Mouse (Mus musculus): Measurements from ENCODE around the gene Ubr3. TPM values are rescaled to one million over a fixed set of nuclear protein-coding genes. Genes with fewer than 3 reads are reported as not detected.
"Not testable (repeated sequence)": the region's sequence is repeated elsewhere in the genome, so short reads cannot be mapped to it uniquely, and the experiment has no call there.

Gene Ubr3
- total RNA-seq, 2 experiments from 2014 or later: 193 to 217 TPM

DNA sequence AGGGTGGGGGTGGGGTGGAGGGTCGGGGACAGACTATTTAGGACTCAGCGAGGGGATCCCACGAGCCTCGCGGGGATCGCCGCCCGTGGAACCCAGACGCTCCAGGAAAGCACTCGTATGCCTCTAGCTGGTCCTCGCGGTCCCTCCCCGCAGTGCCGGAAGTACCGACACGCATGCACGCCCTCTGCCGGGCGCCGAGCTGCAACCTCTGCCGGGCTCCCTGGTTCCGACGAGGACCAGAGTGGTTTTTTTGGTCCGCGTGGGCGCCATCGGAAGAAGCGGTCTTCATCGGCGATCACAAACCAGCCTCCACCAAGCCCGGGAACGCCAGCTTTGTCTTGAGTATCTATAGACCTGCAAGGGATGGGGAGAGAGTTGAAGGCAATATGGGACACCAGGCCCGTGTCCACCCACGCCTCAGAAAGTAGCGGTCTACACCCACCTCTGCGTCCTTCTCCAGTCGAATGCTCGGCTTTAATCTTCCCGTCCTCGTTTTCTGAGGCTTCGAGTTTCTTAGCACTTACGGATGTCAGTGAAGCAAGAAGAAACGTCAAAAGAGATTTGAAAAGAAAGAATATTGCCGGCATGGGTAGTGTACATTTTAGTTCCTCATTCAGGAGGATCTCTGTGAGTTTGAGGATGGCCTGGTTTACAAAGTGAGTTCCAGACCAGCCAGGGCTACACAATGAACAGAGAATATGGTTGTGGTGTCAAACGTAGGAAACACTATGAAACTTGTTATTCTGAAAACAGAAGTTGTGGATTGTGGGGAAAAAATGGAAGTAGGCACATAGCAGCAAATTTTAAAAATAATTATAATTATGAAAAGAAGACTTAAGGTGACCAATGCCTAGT, 11.4 kb upstream of the Ubr3 start, which contains the start of gene Mettl5:
TSS of gene Mettl5 (minus strand) at position 165 of the 855 bp plus-strand sequence.
- Histone ChIP-seq H3K27ac (peak within 1 kb of the TSS; percentile 83), H3K4me3 (peak within 1 kb of the TSS; percentile 90)
- intact Hi-C loops (cut with DNase I): no loop called here
- DNase-seq: peak; percentile 92
- TF ChIP-seq CTCF (IDR thresholded peaks at IDR 0.05): peak; percentile 81

DNA sequence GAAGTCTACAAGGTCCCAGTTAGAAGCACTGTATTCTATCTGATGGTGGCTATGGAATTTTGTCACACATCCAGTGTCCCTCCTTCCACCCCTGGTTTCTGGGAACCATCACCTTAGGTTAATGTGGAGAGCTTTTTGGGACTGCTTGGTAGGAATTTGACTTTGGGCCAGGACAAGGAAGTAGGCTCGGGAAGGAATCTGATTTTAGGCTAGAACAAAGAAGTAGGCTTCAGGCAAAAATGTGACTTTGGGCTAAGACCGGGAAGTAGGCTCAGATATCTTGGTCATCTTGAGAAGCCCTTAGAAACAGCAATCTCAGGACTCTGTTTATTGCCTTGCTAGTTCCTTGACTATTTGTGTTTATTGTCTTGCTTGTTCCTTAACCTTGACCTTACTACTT, 8.1 kb upstream of the Ubr3 start:
- no peak for TF ChIP-seq CTCF (IDR thresholded peaks at IDR 0.05)
- Histone ChIP-seq H3K4me3 (no peak overlapping the region), H3K27ac (no peak overlapping the region)
- DNase-seq: no peak
- intact Hi-C loops (cut with DNase I): no loop called here

DNA sequence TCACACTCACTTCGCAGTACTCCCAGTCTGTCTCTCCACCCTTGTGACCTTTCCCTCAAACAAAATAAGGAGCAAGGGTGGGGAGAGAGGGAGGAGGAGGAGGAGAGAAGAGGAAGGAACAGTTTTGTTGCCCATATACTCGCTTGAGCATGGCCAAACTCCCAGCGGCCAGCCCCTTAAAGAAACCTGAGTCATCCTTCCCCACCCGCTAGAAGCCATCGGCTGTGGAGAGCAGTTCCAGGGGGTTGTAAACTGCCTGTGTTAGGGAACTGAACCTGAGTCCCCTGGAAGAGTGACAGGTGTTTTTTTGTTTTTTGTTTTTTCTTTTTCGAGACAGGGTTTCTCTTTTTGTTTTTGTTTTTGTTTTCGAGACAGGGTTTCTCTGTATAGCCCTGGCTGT, 6.2 kb upstream of the Ubr3 start:
- no peak for TF ChIP-seq CTCF (IDR thresholded peaks at IDR 0.05)
- Histone ChIP-seq H3K4me3 (no peak overlapping the region), H3K27ac (no peak overlapping the region)
- intact Hi-C loops (cut with DNase I): loop anchor here (10.0 kb wide), 1 partner anchor 166 kb away; the partner anchor contains the start of gene Ppig
- DNase-seq: no peak

DNA sequence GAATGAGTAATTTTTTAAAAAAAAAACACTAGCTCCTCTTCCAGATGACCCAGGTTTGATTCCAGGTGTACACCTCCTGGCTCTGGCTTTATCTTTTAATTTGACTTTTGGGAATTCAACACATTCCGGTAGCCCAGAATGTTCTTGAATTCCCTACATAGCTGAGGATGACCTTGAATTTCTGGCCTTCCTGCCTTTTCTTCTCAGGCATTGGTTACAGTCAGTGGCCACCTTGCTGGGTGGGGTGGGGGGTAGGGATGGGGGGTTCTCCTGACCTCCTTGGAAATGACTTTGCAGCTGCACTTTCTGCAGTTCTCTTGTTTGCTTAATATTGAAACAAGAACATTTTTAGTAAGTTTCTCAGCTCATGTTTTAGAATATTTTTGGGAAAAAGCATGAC, 3.9 kb upstream of the Ubr3 start:
- DNase-seq: no peak
- Histone ChIP-seq H3K4me3 (no peak overlapping the region), H3K27ac (no peak overlapping the region)
- no peak for TF ChIP-seq CTCF (IDR thresholded peaks at IDR 0.05)
- intact Hi-C loops (cut with DNase I): loop anchor here (10.0 kb wide), 1 partner anchor 168 kb away; the partner anchor contains the start of gene Ppig

DNA sequence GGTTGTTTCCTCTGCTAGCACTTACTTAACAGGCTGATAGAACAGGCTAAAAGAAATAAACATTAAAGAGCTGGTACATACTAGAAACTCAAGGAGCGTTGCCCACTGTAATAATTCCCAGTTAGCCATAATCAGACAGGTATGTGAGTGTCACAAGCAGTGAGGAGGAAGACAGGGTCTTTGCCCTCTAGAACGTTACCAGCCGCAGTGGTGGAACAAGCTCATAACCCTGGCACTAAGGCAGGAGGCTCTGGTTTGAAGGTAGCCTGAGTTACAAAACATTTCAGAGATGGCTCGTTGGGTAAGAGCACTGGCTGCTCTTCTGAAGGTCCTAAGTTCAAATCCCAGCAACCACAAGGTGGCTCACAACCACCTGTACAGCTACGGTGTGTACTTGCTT, 3.2 kb upstream of the Ubr3 start:
- Histone ChIP-seq H3K4me3 (no peak overlapping the region), H3K27ac (no peak overlapping the region)
- no peak for DNase-seq
- intact Hi-C loops (cut with DNase I): loop anchor here (10.0 kb wide), 1 partner anchor 169 kb away; the partner anchor contains the start of gene Ppig
- TF ChIP-seq CTCF (IDR thresholded peaks at IDR 0.05): no peak

DNA sequence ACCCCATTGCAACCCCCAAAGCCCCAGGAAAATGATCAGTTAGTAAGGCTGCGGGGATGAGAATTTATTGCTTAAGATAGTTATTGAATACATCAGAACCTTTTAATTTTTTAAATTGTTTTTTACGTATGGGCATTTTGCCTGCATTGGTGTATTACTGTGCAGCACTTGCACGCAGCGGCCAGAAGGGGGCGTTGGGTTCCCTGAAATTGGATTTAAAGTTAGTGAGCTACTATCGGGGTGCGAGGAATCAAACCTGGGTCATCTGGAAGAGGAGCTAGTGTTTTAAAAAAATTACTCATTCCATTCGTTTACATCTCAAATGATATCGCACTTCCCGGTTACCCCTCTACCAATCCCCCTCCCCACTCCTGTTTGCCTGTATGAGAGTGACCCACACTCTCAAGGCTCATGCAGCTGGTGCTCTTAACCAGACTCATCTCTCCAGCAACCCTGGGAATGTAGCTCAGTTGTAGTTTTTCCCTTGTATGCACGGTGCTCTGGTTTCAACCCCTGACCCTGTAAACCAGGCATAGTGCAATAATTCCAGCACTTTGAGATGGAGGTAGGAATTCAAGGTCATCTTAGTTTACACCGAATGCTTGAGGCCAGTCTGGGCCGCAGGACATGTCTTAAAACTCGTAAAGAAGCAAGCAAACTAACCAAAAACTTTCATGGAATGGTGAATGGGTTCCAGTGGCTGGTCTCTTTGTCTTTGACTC, 1.4 kb upstream of the Ubr3 start:
- H3K27ac ChIP-seq: no peak overlapping the region
- no peak for DNase-seq
- TF ChIP-seq CTCF (IDR thresholded peaks at IDR 0.05): peak; percentile 50
- intact Hi-C loops (cut with DNase I): loop anchor here (10.0 kb wide), 1 partner anchor 171 kb away; the partner anchor contains the start of gene Ppig
- H3K4me3 ChIP-seq: no peak overlapping the region

DNA sequence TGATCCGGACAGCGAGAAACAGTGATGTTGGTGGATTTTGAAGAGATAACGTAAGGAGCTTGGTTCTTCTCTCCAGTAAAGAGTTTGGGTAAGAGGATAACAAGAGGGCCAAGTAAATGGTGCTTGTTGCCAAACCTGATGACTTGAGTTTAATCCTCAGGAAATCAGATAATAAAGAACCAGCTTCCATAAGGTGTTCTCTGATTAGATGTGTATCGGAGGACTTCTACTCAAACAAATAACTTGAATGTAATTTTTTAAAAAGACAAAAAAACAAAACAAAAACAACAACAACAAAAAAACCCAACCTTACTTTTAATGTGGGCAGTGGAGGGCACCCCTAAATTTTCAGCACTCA, 843 bp upstream of the Ubr3 start:
- TF ChIP-seq CTCF (IDR thresholded peaks at IDR 0.05): no peak
- Histone ChIP-seq H3K27ac (no peak overlapping the region), H3K4me3 (no peak overlapping the region)
- DNase-seq: no peak
- intact Hi-C loops (cut with DNase I): loop anchor here (10.0 kb wide), 1 partner anchor 171 kb away; the partner anchor contains the start of gene Ppig

DNA sequence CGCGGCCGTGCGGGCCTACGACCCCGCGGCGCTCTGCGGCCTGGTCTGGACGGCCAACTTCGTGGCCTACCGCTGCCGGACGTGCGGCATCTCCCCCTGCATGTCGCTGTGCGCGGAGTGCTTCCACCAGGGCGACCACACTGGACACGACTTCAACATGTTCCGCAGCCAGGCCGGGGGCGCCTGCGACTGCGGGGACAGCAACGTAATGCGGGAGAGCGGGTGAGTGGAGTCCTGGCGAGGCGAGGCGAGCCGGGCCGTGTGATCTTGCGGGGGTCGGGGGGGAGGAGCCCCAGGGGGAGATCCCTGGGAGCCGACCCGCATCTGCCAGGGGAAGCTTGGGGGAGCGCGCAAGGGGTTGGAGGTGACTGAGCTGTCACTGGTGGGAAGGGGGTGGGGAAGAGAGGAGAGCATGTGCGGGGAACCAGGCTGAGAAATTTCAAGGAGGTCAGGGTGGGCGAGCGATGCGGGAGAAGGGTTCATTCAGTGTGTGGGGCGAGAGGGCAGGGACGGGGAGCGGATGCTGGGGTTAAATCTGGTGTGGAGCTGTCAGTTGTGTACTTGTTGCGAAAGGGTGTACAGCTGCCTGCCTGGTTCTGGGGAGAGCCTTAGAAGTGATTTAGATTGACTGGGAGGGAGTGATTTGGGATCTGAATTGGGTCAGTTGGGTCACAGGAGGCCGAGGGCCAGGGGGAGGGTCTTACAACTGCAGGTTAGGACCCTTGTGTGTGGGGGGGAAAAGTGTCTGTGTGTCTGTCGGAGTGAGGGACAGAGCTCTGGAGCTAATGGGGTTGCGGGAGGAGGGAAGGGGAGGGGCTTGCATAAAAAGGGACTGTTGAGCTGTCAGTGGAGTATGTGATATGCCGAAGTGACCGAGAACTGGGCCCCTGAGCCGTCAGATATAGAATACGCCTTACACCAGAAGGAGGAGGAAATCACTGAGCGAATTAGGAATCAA, 851 bp downstream of the Ubr3 start:
- peak; percentile 69 for DNase-seq
- intact Hi-C loops (cut with DNase I): loop anchor here (10.0 kb wide), 1 partner anchor 173 kb away; the partner anchor contains the start of gene Ppig
- Histone ChIP-seq H3K27ac (peak overlapping the region; percentile 97), H3K4me3 (peak overlapping the region; percentile 92)
- no peak for TF ChIP-seq CTCF (IDR thresholded peaks at IDR 0.05)

DNA sequence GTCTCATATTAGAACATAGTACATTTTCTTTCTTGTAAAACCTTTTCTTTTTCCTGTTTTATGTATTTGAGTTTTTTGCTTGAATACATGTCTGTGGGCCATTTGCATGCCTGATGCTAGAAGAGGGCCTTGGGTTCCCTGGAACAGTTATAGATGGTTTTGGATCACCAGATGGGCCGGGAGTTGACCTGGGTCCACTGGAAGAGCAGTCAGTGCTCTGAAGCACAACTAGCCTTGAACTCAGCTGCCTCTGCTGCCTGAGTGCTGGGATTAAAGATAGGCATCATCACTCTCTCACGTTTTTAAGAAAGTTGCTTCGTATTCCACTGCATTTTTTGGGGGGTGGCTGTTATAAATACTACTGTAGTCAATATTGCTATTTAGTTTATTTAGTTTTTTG, 6.5 kb downstream of the Ubr3 start:
- intact Hi-C loops (cut with DNase I): no loop called here
- no peak for TF ChIP-seq CTCF (IDR thresholded peaks at IDR 0.05)
- Histone ChIP-seq H3K27ac (no peak overlapping the region), H3K4me3 (no peak overlapping the region)
- DNase-seq: no peak

DNA sequence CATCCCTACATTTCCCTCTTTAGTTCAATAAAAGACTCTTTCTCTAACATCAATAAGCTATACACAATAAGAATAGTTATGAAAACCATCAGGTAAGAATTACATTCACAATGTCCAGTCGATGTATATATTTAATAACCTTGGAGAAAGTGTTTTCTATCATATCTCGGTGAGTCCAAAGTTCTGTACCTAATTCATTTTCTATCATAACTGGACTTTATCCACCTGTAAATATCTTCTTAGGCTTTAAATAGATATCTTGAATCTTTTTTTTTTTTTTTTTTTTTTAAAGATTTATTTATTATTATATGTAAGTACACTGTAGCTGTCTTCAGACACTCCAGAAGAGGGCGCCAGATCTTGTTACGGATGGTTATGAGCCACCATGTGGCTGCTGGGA, 10.3 kb downstream of the Ubr3 start:
- intact Hi-C loops (cut with DNase I); H3K27ac ChIP-seq; DNase-seq; H3K4me3 ChIP-seq: not testable (repeated sequence)

DNA sequence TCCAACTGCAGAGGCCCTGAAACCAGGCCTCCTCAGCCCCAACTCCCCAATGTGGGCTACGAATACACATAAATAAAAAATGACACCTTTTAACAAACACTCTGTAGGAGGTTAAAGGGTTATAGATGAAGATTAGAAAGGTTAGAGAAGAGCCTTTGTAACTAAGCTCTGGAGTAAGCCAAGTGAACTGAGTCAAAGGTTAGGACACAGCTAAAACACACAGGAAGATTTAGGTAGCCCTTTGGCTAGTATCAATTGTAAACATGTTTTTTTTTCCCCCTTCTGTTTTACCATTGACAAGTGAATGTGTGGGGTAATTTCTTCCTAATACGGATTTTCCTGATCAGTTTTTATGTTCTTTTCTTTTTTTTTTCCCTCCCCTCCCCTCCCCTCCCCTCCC, 15.8 kb downstream of the Ubr3 start:
- H3K4me3 ChIP-seq: no peak overlapping the region
- intact Hi-C loops (cut with DNase I): no loop called here
- DNase-seq: no peak
- no peak for TF ChIP-seq CTCF (IDR thresholded peaks at IDR 0.05)
- H3K27ac ChIP-seq: no peak overlapping the region

DNA sequence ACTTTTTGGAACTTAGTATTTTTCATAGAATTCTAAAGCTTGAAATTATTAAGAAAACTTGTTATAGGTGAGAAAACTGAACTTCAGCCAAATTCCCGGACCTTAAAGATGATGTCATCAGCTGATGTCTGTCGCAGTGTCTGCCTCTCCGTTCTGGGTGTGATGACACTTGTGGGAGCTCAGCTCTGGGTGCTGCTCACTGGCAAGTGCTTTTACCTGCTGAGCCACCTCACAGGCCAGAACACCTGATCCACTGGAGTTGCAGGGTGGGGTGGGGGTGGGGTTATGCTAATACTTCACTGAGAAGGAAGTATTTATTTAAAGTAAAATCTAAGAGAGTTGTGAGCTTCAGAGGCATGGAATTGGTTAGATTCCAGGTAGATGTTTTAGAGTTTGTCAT, 20.3 kb downstream of the Ubr3 start:
- TF ChIP-seq CTCF (IDR thresholded peaks at IDR 0.05): no peak
- intact Hi-C loops (cut with DNase I): no loop called here
- no peak overlapping the region for H3K4me3 ChIP-seq
- H3K27ac ChIP-seq: no peak overlapping the region
- DNase-seq: no peak
